Mouse (Mus musculus): ENCODE measurements around the gene Hoxc13. TPM values are rescaled to one million over a fixed set of nuclear protein-coding genes. Genes with fewer than 3 reads are reported as not detected.

Gene Hoxc13
- 5.7 and 9.3 TPM in 2 replicates for polyA plus RNA-seq (2015; fragmentation: Nextera tagmentation; extraction: Ambion mirVana)

DNA sequence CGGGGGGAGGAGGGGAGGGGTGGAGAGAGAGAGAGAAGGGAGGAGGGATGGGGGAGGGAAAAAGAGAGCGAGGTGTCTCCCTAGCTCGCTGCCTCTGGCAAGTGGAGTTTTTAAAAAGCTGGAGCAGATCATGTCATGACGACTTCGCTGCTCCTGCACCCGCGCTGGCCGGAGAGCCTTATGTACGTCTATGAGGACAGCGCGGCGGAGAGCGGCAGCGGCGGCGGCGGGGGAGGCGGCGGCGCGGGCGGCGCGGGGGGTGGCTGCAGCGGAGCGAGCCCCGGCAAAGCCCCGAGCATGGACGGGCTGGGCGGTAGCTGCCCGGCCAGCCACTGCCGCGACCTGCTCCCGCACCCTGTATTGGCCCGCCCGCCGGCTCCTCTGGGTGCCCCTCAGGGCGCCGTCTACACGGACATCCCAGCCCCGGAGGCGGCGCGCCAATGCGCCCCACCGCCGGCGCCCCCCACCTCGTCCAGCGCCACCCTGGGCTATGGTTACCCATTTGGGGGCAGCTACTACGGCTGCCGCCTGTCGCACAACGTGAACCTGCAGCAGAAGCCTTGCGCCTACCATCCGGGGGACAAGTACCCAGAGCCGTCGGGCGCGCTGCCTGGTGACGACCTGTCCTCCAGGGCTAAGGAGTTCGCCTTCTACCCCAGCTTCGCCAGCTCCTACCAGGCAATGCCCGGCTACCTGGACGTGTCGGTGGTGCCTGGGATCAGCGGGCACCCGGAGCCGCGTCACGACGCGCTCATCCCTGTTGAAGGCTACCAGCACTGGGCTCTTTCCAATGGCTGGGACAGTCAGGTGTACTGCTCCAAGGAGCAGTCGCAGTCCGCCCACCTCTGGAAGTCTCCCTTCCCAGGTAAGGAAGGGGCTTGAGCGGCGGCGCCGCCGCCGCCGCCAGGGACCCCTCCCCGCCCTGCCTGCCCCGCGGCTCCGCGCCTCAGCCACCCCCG, at the start of gene Hoxc13:
Gene Hoxc13 (plus strand): TSS at position 51 of the 959 bp plus-strand sequence.
- Histone ChIP-seq H3K9ac (replicated peaks) (peak within 1 kb of the TSS; percentile 31), H3K4me3 (replicated peaks) (peak within 1 kb of the TSS; percentile 35)
- 1% methylated on average over 83 of the region's 88 CpGs for WGBS

DNA sequence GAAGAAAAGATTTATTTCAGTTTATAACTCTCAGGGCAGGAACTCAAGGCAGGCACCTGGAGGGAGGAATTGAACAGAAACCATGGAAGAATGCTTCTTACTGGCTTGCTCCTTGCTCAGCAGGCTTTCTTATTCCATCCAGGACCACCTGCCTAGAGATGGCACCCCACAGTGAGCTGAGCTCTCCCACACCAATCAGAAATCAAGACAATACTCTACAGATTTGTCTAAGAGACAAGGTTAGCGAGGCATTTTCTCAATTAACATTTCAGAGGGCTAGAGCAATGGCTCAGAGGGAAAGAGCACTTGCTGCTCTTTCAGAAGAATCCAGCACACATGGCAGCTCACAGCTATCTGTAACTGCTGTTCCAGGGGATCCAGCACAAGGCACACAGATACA, 35.1 kb upstream of the Hoxc13 start:
- H3K27ac ChIP-seq (replicated peaks), result no peak overlapping the region
- WGBS, result 24% methylated on average over 1 of the region's 1 CpGs

More for the DNA sequence above, at the start of gene Hoxc13:
- Histone ChIP-seq H3K27me3 (replicated peaks) (peaks cover 85% of the 10 kb centered on the region), H3K4me2 (peak within 1 kb of the TSS; percentile 39), H3K4me1 (peaks cover 17% of the 10 kb centered on the region), H3K27ac (replicated peaks) (peak within 1 kb of the TSS; percentile 58), H3K9me3 (replicated peaks) (no peaks in the 10 kb centered on the region), H3K36me3 (no peaks in the 10 kb centered on the region)
- ATAC-seq (ENCODE audit: low FRiP score), result peak; percentile 8; the same call in 1 of the 2 replicates

GRCm38 (mm10) chr15:102895115-102895514, 25.8 kb upstream of the Hoxc13 start:
- Histone ChIP-seq H3K9ac (replicated peaks) (no peak overlapping the region), H3K4me3 (replicated peaks) (no peak overlapping the region), H3K27ac (replicated peaks) (no peak overlapping the region), H3K27me3 (replicated peaks) (peaks cover 13% of the 10 kb centered on the region; the same call in 1 of the 2 replicates), H3K4me2 (no peak overlapping the region), H3K36me3 (no peaks in the 10 kb centered on the region), H3K4me1 (no peaks in the 10 kb centered on the region), H3K9me3 (replicated peaks) (no peaks in the 10 kb centered on the region)
- 79% methylated on average over 6 of the region's 6 CpGs for WGBS
- no peak for ATAC-seq (ENCODE audit: low FRiP score)

More for the DNA sequence above, 35.1 kb upstream of the Hoxc13 start:
- H3K36me3 ChIP-seq, result no peaks in the 10 kb centered on the region
- no peak overlapping the region for H3K9ac ChIP-seq (replicated peaks)
- H3K4me1 ChIP-seq, result no peaks in the 10 kb centered on the region
- H3K27me3 ChIP-seq (replicated peaks), result no peaks in the 10 kb centered on the region
- no peak for ATAC-seq (ENCODE audit: low FRiP score)
- H3K9me3 ChIP-seq (replicated peaks), result no peaks in the 10 kb centered on the region
- no peak overlapping the region for H3K4me2 ChIP-seq
- H3K4me3 ChIP-seq (replicated peaks), result no peak overlapping the region

GRCm38 (mm10) chr15:102904946-102905345, 16.0 kb upstream of the Hoxc13 start:
- no peak overlapping the region for H3K9ac ChIP-seq (replicated peaks)
- H3K9me3 ChIP-seq (replicated peaks), result no peaks in the 10 kb centered on the region
- peaks cover 77% of the 10 kb centered on the region for H3K27me3 ChIP-seq (replicated peaks)
- no peaks in the 10 kb centered on the region for H3K36me3 ChIP-seq
- no peak for ATAC-seq (ENCODE audit: low FRiP score)
- WGBS, result 84% methylated on average over 1 of the region's 1 CpGs
- no peak overlapping the region for H3K4me3 ChIP-seq (replicated peaks)
- no peak overlapping the region for H3K27ac ChIP-seq (replicated peaks)
- no peak overlapping the region for H3K4me2 ChIP-seq
- no peaks in the 10 kb centered on the region for H3K4me1 ChIP-seq

GRCm38 (mm10) chr15:102909536-102909935, 11.4 kb upstream of the Hoxc13 start:
- H3K36me3 ChIP-seq, result no peaks in the 10 kb centered on the region
- no peak for ATAC-seq (ENCODE audit: low FRiP score)
- H3K27me3 ChIP-seq (replicated peaks), result peaks cover 87% of the 10 kb centered on the region
- no peak overlapping the region for H3K4me3 ChIP-seq (replicated peaks)
- H3K27ac ChIP-seq (replicated peaks), result no peak overlapping the region
- WGBS, result 2% methylated on average over 4 of the region's 4 CpGs
- H3K4me1 ChIP-seq, result no peaks in the 10 kb centered on the region
- H3K4me2 ChIP-seq, result no peak overlapping the region
- H3K9ac ChIP-seq (replicated peaks), result no peak overlapping the region
- no peaks in the 10 kb centered on the region for H3K9me3 ChIP-seq (replicated peaks)

GRCm38 (mm10) chr15:102910038-102910437, 10.9 kb upstream of the Hoxc13 start:
- H3K27ac ChIP-seq (replicated peaks), result no peak overlapping the region
- WGBS, result under 1% methylated on average over 18 of the region's 18 CpGs
- no peak overlapping the region; the same call in 1 of the 2 replicates for H3K4me3 ChIP-seq (replicated peaks)
- ATAC-seq (ENCODE audit: low FRiP score), result no peak
- H3K9me3 ChIP-seq (replicated peaks), result no peaks in the 10 kb centered on the region
- H3K9ac ChIP-seq (replicated peaks), result no peak overlapping the region
- peaks cover 87% of the 10 kb centered on the region for H3K27me3 ChIP-seq (replicated peaks)
- H3K36me3 ChIP-seq, result no peaks in the 10 kb centered on the region
- H3K4me1 ChIP-seq, result no peaks in the 10 kb centered on the region
- H3K4me2 ChIP-seq, result peak overlapping the region; percentile 20

DNA sequence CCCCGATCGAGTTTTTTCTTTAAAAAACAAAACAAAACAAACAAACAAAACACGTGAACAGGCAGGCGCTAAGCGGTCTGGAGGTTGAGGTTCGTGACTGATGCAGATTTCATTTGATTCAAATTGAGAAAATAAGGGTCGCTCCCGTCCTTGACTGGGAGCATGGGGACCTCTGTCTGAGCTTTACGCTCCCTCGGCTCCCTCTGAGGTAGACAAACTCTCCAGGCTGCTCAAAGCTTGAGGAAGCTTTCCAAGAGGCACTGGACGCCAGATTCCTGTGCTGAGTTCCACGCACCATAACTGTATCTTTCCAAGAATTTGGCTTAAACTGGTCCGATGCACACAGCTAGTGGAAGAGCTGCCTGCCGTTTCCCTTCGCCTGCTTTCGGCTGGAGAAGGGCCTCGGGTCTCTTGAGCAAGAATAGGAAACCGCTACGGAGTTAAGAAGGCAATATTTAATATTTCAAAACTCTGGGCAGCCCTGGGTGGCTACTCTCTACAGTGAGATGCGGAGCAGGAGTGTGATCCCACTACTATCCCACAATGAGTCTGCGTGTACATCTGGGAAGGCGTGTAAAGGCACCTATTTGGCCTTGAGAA, 10.3 kb upstream of the Hoxc13 start:
- no peak overlapping the region for H3K9ac ChIP-seq (replicated peaks)
- H3K27ac ChIP-seq (replicated peaks), result no peak overlapping the region
- peaks cover 85% of the 10 kb centered on the region for H3K27me3 ChIP-seq (replicated peaks)
- H3K9me3 ChIP-seq (replicated peaks), result no peaks in the 10 kb centered on the region
- no peaks in the 10 kb centered on the region for H3K36me3 ChIP-seq
- 1% methylated on average over 22 of the region's 22 CpGs for WGBS
- no peaks in the 10 kb centered on the region for H3K4me1 ChIP-seq
- H3K4me2 ChIP-seq, result peak overlapping the region; percentile 20; the same call in 1 of the 2 replicates
- ATAC-seq (ENCODE audit: low FRiP score), result no peak
- no peak overlapping the region for H3K4me3 ChIP-seq (replicated peaks)

DNA sequence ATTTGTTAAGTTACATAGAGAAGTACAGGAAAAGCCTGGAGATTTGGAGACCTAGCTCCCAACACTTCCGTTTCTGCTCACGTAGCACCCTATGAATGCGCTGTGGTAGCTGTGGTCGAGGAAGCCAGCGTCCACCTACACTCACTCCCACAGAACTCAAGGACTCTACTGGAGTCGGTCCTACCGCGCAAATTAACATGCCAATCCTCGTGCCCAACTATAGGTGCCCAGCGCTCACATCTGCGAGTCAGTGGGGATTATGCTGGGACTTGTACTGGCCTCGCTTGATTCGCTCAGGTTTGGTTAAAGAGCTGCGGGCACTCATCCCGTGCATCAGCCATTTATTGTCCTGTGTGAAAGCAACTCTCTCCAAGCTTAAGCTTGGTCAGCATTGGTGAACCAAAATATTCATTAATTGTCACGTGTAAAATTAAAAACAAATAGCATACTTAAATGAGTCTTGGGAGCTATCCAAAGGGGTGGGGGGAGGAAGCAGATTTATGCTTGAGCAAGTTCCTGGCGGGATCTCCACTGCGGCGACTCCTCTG, 7.8 kb upstream of the Hoxc13 start:
- no peak overlapping the region for H3K4me2 ChIP-seq
- WGBS, result under 1% methylated on average over 19 of the region's 19 CpGs
- no peaks in the 10 kb centered on the region for H3K36me3 ChIP-seq
- H3K27ac ChIP-seq (replicated peaks), result no peak overlapping the region
- no peak for ATAC-seq (ENCODE audit: low FRiP score)
- H3K4me3 ChIP-seq (replicated peaks), result no peak overlapping the region
- no peak overlapping the region for H3K9ac ChIP-seq (replicated peaks)
- peaks cover 88% of the 10 kb centered on the region for H3K27me3 ChIP-seq (replicated peaks)
- H3K4me1 ChIP-seq, result no peaks in the 10 kb centered on the region
- H3K9me3 ChIP-seq (replicated peaks), result no peaks in the 10 kb centered on the region

DNA sequence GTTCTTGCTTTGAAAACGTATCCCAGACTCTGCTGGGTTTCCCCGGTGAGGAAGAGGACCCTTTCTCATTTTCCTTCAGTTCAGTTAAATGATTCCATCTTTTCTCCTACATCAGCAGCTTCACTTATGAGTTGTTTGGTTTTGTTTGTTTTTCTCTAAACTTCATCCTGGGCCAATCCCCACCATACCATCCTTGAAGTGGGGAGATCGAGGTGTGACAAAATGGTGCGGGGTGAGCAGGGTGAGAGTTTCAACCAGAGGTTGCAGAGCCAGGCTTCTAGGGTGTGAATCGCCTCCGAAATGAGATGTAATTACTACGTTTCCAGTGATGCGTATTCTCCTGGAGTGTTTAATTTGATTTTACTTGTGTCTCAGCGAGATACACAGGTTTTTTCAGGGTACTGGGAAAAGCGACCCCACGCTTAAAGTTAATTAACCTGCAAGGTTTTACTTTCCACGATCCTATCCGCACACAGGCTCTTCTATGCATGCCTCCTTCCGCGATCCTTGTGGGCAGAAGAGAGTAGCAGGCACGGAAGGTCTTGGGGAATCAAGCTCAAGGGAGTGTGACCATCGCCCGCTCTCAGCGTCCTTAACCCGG, 2.8 kb upstream of the Hoxc13 start:
- ATAC-seq (ENCODE audit: low FRiP score), result no peak
- no peak overlapping the region for H3K27ac ChIP-seq (replicated peaks)
- H3K4me1 ChIP-seq, result peaks cover 17% of the 10 kb centered on the region
- no peaks in the 10 kb centered on the region for H3K36me3 ChIP-seq
- H3K9ac ChIP-seq (replicated peaks), result no peak overlapping the region
- H3K27me3 ChIP-seq (replicated peaks), result peaks cover 81% of the 10 kb centered on the region
- no peak overlapping the region for H3K4me2 ChIP-seq
- 3% methylated on average over 20 of the region's 20 CpGs for WGBS
- H3K4me3 ChIP-seq (replicated peaks), result no peak overlapping the region
- H3K9me3 ChIP-seq (replicated peaks), result no peaks in the 10 kb centered on the region

DNA sequence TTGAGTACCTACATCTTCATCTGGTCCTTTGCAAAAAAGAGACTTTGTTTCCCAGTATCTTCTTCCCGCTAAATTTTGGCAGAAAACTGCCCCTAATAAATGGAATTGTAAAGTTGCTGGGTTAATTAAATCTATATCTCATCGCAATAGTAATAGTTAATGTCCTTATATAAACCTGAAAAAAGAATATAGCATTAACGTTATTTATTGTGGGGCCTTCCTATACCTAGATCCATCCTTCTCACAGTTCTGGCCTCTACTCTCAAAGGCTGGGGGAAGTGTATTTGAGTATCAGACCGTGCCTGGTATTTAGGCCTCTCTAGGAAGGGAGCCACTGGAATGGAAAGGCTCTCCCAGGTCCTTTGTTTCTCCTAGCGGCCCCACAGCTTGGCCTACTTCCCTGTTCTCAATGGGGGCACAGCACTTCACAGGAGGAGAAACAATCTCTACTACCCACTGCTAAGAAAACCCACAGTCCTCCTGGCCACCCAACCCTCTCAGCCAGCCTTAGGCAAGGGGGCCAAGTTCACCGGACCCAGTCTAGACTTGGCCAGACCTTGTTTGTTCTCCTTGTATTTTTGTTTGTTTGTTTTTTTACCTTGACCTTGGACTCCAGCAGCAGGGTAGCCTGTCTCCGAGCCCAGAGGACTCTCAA, 2.2 kb upstream of the Hoxc13 start:
- Histone ChIP-seq H3K4me2 (no peak overlapping the region), H3K4me3 (replicated peaks) (no peak overlapping the region), H3K9me3 (replicated peaks) (no peaks in the 10 kb centered on the region), H3K27ac (replicated peaks) (no peak overlapping the region), H3K36me3 (no peaks in the 10 kb centered on the region), H3K4me1 (peaks cover 17% of the 10 kb centered on the region), H3K27me3 (replicated peaks) (peaks cover 82% of the 10 kb centered on the region), H3K9ac (replicated peaks) (no peak overlapping the region)
- WGBS, result 2% methylated on average over 7 of the region's 7 CpGs
- ATAC-seq (ENCODE audit: low FRiP score), result no peak
